22 mouse cellular contexts compared by ENCODE assay signal in the genomic region with DNA sequence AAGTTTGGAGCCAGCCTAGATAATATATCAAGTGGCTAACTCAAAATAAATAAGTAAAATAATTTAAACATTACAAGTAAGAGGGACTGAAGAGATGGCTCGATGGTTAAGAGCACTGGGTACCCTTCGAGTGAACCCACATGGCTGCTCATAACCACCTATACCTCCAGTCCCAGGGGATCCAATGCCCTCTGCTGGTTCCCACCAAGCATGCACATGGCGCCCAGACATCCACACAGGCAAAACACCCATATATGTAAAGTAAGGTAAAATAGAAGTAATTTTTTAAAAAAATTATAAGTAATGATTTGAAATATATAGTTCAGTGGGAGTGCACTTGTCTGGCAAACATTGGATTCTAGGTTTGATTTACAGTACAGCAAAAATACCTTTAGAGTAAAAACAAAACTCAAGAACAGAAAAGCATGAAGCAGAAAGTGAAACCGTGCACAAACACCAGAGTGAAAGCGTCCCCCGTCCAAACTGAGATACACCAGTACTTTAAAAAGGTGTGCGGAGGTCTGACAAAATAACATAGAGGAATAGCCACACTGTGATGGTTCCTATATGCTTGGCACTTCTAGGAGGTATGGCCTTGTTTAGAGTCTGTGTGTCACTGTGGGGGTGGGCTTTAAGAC. TPM values are rescaled to one million over a fixed set of nuclear protein-coding genes. Genes with fewer than 3 reads are reported as not detected.
A peak's percentile ranks its signal among the peaks of the same experiment; 100 is the strongest.
DNase-seq lines count a peak whose midpoint lies in the region; ATAC-seq and TF ChIP-seq lines count a peak whose summit lies in the region.
"Had no signal": no experiment of that assay in that cellular context is flagged by ENCODE, and none has a peak within 500 bp of the region (broad histone marks: within the 10 kb centered on the region; RNA-seq: fewer than 3 reads in every experiment).

No protein-coding gene starts in this region.

- no peak for TF ChIP-seq POLR2A in bone marrow, adult 2 months (IDR thresholded peaks at IDR 0.05; ENCODE audit: borderline replicate concordance, control insufficient read depth, low read depth, low read length)

- H3K27me3 ChIP-seq in intestine, postnatal 0 days (replicated peaks; ENCODE audit: control insufficient read depth, insufficient read depth, low read length): no peaks in the 10 kb centered on the region
- no peaks in the 10 kb centered on the region for H3K27me3 ChIP-seq in intestine, embryonic 16.5 days (replicated peaks; ENCODE audit: control insufficient read depth, insufficient read depth, low read length)
- H3K27me3 ChIP-seq: heart, embryonic 13.5 days; hindbrain, embryonic 12.5 days; intestine, embryonic 15.5 days; limb, embryonic 15.5 days; liver, embryonic 15.5 days; midbrain, embryonic 12.5 days had no signal

- no peak overlapping the region for H3K4me2 ChIP-seq in intestine, postnatal 0 days (replicated peaks; ENCODE audit: low read depth)
- no peak overlapping the region for H3K4me2 ChIP-seq in intestine, embryonic 16.5 days (ENCODE audit: low read depth, low read length)
- H3K4me2 ChIP-seq: heart, embryonic 13.5 days; hindbrain, embryonic 12.5 days; intestine, embryonic 15.5 days; limb, embryonic 15.5 days; liver, embryonic 15.5 days; midbrain, embryonic 12.5 days had no signal

- no peak overlapping the region for H3K9ac ChIP-seq in intestine, postnatal 0 days (ENCODE audit: low read depth, low read length)
- H3K9ac ChIP-seq in intestine, embryonic 16.5 days (ENCODE audit: low read depth, low read length): no peak overlapping the region
- H3K9ac ChIP-seq: heart, embryonic 13.5 days; hindbrain, embryonic 12.5 days; intestine, embryonic 15.5 days; limb, embryonic 15.5 days; liver, embryonic 15.5 days; midbrain, embryonic 12.5 days had no signal

- peaks cover 44% of the 10 kb centered on the region for H3K36me3 ChIP-seq in intestine, postnatal 0 days (ENCODE audit: control insufficient read depth, insufficient read depth)
- H3K36me3 ChIP-seq in intestine, embryonic 16.5 days (ENCODE audit: control insufficient read depth, insufficient read depth, low read length): peaks cover 28% of the 10 kb centered on the region
- H3K36me3 ChIP-seq: G1E had no signal

- peak; percentile 40 for TF ChIP-seq CTCF in intestine, postnatal 0 days (IDR thresholded peaks at IDR 0.05; ENCODE audit: low read depth)
- peak; percentile 23; the same call in 1 of the 2 replicates for TF ChIP-seq CTCF in bone marrow, adult 2 months (IDR thresholded peaks at IDR 0.05; ENCODE audit: control insufficient read depth, insufficient read depth, low read length)

- no peak overlapping the region for H3K4me3 ChIP-seq in intestine, postnatal 0 days (ENCODE audit: low read depth, low read length)
- H3K4me3 ChIP-seq in intestine, embryonic 16.5 days (ENCODE audit: low read length): no peak overlapping the region
- no peak overlapping the region for H3K4me3 ChIP-seq in bone marrow, adult 2 months (replicated peaks; ENCODE audit: control insufficient read depth, low read depth, low read length)
- H3K4me3 ChIP-seq: embryonic facial prominence, embryonic 10.5 days; heart, embryonic 13.5 days; hindbrain, embryonic 12.5 days; intestine, embryonic 15.5 days; limb, embryonic 15.5 days; liver, embryonic 15.5 days; midbrain, embryonic 12.5 days had no signal

- ATAC-seq in intestine, postnatal 0 days: no peak
- no peak for ATAC-seq in intestine, embryonic 16.5 days
- ATAC-seq in granulocyte monocyte progenitor cell, adult 5-6 weeks (replicated peaks; ENCODE audit: poor library complexity, severe bottlenecking): no peak
- ATAC-seq: forebrain, embryonic 16.5 days; intestine, embryonic 15.5 days had no signal

- 90% methylated on average over 7 of the region's 7 CpGs for WGBS in intestine, postnatal 0 days
- WGBS in intestine, embryonic 16.5 days: 91% methylated on average over 7 of the region's 7 CpGs
- WGBS in bone marrow, adult 2 months: 74% methylated on average over 7 of the region's 7 CpGs

- peak; percentile 78 for DNase-seq in A20 (ENCODE audit: low read depth, low spot score)
- peak; percentile 41 for DNase-seq in CD4-positive helper T cell, adult 2 months (ENCODE audit: low read depth, low spot score)
- no peak for DNase-seq in adrenal gland, postnatal 25 days
- DNase-seq: cerebellum, adult 11-12 months; cerebellum, postnatal 10 days; gastrocnemius, postnatal 25 days; kidney, postnatal 36 days; left cerebral cortex, postnatal 4 days; lung, postnatal 10 days had no signal

- H3K4me1 ChIP-seq in intestine, postnatal 0 days (replicated peaks; ENCODE audit: control insufficient read depth, insufficient read depth, low read length): no peaks in the 10 kb centered on the region
- H3K4me1 ChIP-seq in intestine, embryonic 16.5 days (ENCODE audit: control insufficient read depth, insufficient read depth, low read length): peaks cover 4% of the 10 kb centered on the region; the same call in 1 of the 2 replicates
- H3K4me1 ChIP-seq in bone marrow, adult 2 months (ENCODE audit: control insufficient read depth, insufficient read depth, low read length): no peaks in the 10 kb centered on the region
- H3K4me1 ChIP-seq: embryonic facial prominence, embryonic 10.5 days; intestine, embryonic 15.5 days; liver, embryonic 15.5 days; midbrain, embryonic 12.5 days had no signal

- H3K9me3 ChIP-seq in intestine, postnatal 0 days (ENCODE audit: control insufficient read depth): no peaks in the 10 kb centered on the region
- H3K9me3 ChIP-seq in intestine, embryonic 16.5 days (ENCODE audit: control insufficient read depth, low read length): no peaks in the 10 kb centered on the region
- H3K9me3 ChIP-seq: embryonic facial prominence, embryonic 10.5 days; G1E; heart, embryonic 13.5 days; hindbrain, embryonic 12.5 days; intestine, embryonic 15.5 days; limb, embryonic 15.5 days; liver, embryonic 15.5 days; midbrain, embryonic 12.5 days had no signal

- no peak overlapping the region for H3K27ac ChIP-seq in intestine, postnatal 0 days (ENCODE audit: low read depth, low read length)
- H3K27ac ChIP-seq in intestine, embryonic 16.5 days (ENCODE audit: low read length): no peak overlapping the region
- no peak overlapping the region for H3K27ac ChIP-seq in bone marrow, adult 2 months (ENCODE audit: control insufficient read depth, insufficient read depth, low read depth, low read length, poor library complexity)
- H3K27ac ChIP-seq: embryonic facial prominence, embryonic 10.5 days; heart, embryonic 13.5 days; hindbrain, embryonic 12.5 days; intestine, embryonic 15.5 days; limb, embryonic 15.5 days; liver, embryonic 15.5 days; midbrain, embryonic 12.5 days had no signal

RNA-seq across cellular contexts. Expression of a gene that starts 20.8 kb away (rescaled TPM):
- 213 and 230 TPM in 2 replicates for polyA plus RNA-seq in intestine, postnatal 0 days (2015; fragmentation: Nextera tagmentation; extraction: Ambion mirVana)
- polyA plus RNA-seq in intestine, embryonic 16.5 days (2015; fragmentation: Nextera tagmentation; extraction: Ambion mirVana): 389 and 416 TPM in 2 replicates
- polyA plus RNA-seq in bone marrow, adult 2 months (2011; ENCODE audit: insufficient read depth, insufficient read length, low replicate concordance, missing spikeins): 3.2 and 9.4 TPM in 2 replicates
- total RNA-seq in granulocyte monocyte progenitor cell, adult 5-6 weeks (2014; fragmentation: Nextera tagmentation): 58.3 and 66.0 TPM in 2 replicates
- total RNA-seq in granulocyte monocyte progenitor cell, adult 5-6 weeks (2017): 28.0 and 50.9 TPM in 2 replicates
- total RNA-seq in adrenal gland, postnatal 25 days (2021): 83.2 and 102 TPM in 2 replicates
- polyA plus RNA-seq: G1E had no signal

RNA-seq across cellular contexts. Expression of a gene that starts 54.7 kb away (rescaled TPM):
- polyA plus RNA-seq in intestine, postnatal 0 days (2015; fragmentation: Nextera tagmentation; extraction: Ambion mirVana): 0.69 and 0.80 TPM in 2 replicates
- 1.6 and 2.3 TPM in 2 replicates for polyA plus RNA-seq in intestine, embryonic 16.5 days (2015; fragmentation: Nextera tagmentation; extraction: Ambion mirVana)
- 63.2 and 115 TPM in 2 replicates for polyA plus RNA-seq in bone marrow, adult 2 months (2011; ENCODE audit: insufficient read depth, insufficient read length, low replicate concordance, missing spikeins)
- total RNA-seq in granulocyte monocyte progenitor cell, adult 5-6 weeks (2014; fragmentation: Nextera tagmentation): 65.1 and 77.0 TPM in 2 replicates
- 101 and 110 TPM in 2 replicates for total RNA-seq in granulocyte monocyte progenitor cell, adult 5-6 weeks (2017)
- 0.76 and 0.90 TPM in 2 replicates for total RNA-seq in adrenal gland, postnatal 25 days (2021)
- total RNA-seq: G1E had no signal

Comparison
In these comparisons a context has a peak if more than half of its experiments do, and no peak if none do; other contexts are left out.
1. RNA of a gene that starts 20.8 kb away (polyA plus RNA-seq): 389 to 416 TPM in intestine, embryonic 16.5 days and 213 to 230 TPM in intestine, postnatal 0 days; 3.2 to 9.4 TPM in bone marrow, adult 2 months; every median in the first group is over 10 times any median in the second.
2. RNA of a gene that starts 54.7 kb away (polyA plus RNA-seq): 63.2 to 115 TPM in bone marrow, adult 2 months; 1.6 to 2.3 TPM in intestine, embryonic 16.5 days and 0.69 to 0.80 TPM in intestine, postnatal 0 days; every median in the first group is over 10 times any median in the second.